Mouse (Mus musculus): ENCODE data around the gene Slc25a18.

DNA sequence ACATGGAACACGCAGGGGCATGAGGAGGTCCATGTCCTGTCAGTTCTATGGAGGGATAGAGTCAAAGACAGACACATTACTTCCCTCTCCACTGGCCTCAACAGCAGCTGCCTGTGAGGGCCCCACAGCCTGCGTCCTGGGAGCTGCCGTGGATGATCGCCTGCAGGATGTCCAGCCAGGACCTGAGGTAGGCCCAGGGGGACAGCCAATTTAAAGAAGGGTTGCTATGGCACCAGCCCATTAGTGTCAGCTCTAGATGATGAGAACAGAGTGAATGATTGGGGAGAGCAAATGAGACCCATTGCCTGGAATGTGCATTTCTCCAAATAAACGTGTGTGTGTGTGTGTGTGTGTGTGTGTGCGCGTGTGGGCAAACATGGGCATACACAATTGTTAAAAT is 11.0 kb downstream of the Slc25a18 start:
- TF ChIP-seq CTCF (IDR thresholded peaks at IDR 0.05; ENCODE audit: low read depth, low read length) (no peak), POLR2A (IDR thresholded peaks at IDR 0.05; ENCODE audit: borderline replicate concordance, low read depth, low read length) (no peak)

Measured in bone marrow macrophage, adult 2 months (primary cell).